Mouse (Mus musculus) layer of hippocampus, adult 8-10 months (tissue): Measurements from ENCODE around the gene Aatf. TPM values are rescaled to one million over a fixed set of nuclear protein-coding genes. Genes with fewer than 3 reads are reported as not detected.
"Not testable (repeated sequence)": the region's sequence is repeated elsewhere in the genome, so short reads cannot be mapped to it uniquely, and the experiment has no call there.

Experiments
- DNase-seq, 2 experiments: peaks; one replicate each; pipeline ENCODE4 v3.0.0; 2022; ENCODE audit warnings: low spot score in 2 of 2
- total RNA-seq, 4 experiments: library from RNA; stranded (reverse); gene quantifications; 2 replicates each; pipeline ENCODE4 v1.2.4; 2022

Gene Aatf
- total RNA-seq, 4 experiments from 2014 or later: 20.1 to 24.8 (median 21.7) TPM

GRCm38 (mm10) chr11:84442554-84443331, 70.6 kb downstream of the Aatf start:
- no peak for DNase-seq

GRCm38 (mm10) chr11:84440402-84440801, 72.9 kb downstream of the Aatf start:
- DNase-seq: no peak

DNA sequence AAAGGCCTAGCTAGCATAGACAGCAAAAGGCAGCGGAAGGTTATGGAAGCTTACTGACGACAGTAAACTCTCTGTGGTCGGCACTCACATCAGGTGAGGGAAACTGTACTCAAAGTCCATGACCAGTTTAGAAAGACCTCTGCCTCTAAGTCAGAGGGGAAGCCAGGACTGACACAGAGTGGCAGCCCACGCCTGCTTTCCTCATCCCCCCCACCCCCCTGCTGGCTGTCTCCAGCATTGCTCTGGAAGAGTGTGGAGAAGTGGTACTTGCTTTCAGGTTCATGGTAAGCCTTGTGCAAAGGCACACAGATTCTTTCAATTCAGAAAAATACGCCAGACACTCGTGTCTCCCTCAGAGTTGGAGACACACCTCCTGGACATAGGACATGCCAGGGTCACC, 78.4 kb downstream of the Aatf start:
- no peak for DNase-seq

DNA sequence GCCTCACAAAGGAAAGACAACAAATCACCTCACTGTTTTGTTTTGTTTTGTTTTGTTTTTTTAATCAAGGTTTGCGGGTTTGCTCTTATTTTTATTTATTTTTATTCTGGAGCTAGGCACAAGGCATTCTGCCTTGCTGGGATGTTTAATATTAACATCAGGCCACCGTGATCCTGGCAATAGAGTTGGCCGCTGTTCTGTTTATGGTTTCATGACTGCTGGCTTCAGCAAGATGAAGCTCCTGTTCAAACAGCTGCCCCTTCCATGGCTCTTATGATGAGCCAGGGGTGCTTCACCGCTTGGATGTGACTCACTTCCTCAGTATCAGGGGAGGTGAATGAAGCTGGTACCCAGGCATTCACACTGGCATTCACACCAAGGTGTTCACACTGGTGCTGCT, 83.0 kb downstream of the Aatf start:
- DNase-seq: no peak

- DNase-seq: peak in 1 of 2 experiments; percentile 17
Observed at GRCm38 (mm10) chr11:84429581-84429980, 83.7 kb downstream of the Aatf start.

- DNase-seq: no peak
Observed at GRCm38 (mm10) chr11:84426633-84426998, 86.7 kb downstream of the Aatf start.

GRCm38 (mm10) chr11:84425736-84426632, 87.3 kb downstream of the Aatf start:
- no peak for DNase-seq

GRCm38 (mm10) chr11:84420779-84421178, 92.5 kb downstream of the Aatf start:
- no peak for DNase-seq

- DNase-seq: no peak
Observed at GRCm38 (mm10) chr11:84413111-84413510, 100.2 kb downstream of the Aatf start.

DNA sequence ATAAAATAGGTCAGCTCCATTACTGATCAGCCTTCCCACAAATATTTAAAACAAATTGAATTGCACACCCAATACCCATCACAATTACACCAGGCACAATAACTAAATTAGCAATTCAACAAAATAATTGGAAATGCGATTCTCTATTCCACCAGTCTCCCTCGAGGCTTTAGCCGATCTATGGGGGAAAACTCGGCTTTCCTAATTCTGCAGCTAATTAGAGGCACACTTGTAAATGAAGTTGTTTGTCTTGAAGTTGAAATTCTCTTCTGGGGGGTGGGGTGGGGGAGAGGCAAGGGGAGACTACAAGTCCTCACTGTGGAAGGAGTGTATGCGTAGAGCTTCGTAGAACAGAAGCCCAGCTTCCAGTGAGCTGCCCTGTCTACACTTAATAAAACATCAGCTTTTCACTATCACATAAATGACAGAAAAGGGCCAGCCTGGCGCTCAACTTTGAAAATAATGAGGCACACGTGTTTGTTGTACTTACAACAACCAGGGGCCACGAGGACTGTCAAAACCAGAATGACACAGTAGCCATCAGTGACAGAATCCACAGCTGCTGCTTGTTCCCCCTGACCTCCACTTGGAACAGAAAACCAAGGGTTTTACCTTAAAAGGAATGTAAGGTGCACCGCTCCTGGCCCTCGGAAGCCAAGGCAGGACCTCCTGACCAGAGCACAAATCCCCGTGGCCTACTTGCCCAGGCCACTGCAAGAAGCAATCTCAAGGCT, 101.0 kb downstream of the Aatf start:
- DNase-seq: no peak

- no peak for DNase-seq
Observed at GRCm38 (mm10) chr11:84411642-84412018, 101.7 kb downstream of the Aatf start.

GRCm38 (mm10) chr11:84410879-84411641, 102.3 kb downstream of the Aatf start:
- DNase-seq: no peak

- DNase-seq: no peak
Observed at GRCm38 (mm10) chr11:84410383-84410782, 102.9 kb downstream of the Aatf start.

GRCm38 (mm10) chr11:84406733-84407132, 106.6 kb downstream of the Aatf start:
- no peak for DNase-seq

GRCm38 (mm10) chr11:84395010-84395409, 118.3 kb downstream of the Aatf start:
- DNase-seq: no peak

DNA sequence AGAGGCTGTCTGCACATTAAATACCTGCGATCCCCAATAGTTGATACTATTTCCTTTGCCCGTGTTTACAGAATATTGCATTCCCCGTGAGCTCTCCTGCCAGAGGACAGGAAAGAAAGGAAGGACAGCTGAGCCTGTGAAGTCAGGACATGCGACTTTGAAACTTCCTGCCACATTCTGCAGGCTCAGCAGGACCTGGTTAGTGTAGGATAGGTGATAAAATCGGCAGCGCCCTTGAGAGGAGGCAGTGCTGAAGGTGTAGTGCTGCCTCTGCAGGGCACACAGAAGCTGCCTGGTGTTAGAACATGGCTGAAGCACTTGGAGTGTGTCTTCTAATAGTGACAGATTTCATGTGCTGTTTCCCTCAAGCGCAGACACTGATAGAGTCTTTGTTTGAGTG, 119.8 kb downstream of the Aatf start:
- DNase-seq: no peak

DNA sequence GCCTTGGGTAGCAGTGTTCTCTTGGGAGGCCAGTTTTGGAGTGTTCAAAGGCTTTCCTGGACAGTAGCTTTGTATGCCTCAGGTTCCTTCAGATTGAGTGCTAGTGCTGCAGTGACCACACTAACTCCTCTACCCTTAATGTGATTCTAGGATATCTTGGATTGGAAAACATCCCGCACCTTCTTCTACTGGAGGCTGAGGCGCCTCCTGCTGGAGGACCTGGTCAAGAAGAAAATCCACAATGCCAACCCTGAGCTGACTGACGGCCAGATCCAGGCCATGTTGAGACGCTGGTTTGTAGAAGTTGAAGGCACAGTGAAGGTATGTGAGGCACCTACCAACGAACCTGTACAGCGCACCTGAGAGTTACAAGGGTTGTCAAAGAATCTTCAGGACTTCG, 121.3 kb downstream of the Aatf start:
- DNase-seq: not testable (repeated sequence)

DNA sequence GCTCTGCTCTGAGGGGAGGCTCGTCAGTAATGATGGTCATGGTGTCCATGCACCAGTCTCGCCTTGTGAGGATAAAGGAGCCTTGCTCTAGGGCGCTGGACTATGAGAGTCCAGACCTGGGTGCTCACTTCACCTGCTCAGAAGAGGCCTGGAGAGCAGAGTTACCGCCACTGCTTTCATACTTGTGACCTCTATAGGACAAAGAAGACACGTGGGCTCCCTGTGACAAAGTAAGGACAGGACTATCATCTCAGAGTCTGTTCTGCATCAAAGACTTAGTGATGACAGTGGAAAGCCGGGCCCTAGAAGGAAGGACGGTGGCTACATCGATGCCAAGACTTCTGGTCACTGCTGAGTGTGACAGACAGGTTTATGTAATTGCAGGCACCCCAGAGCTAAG, 122.2 kb downstream of the Aatf start:
- no peak for DNase-seq

DNA sequence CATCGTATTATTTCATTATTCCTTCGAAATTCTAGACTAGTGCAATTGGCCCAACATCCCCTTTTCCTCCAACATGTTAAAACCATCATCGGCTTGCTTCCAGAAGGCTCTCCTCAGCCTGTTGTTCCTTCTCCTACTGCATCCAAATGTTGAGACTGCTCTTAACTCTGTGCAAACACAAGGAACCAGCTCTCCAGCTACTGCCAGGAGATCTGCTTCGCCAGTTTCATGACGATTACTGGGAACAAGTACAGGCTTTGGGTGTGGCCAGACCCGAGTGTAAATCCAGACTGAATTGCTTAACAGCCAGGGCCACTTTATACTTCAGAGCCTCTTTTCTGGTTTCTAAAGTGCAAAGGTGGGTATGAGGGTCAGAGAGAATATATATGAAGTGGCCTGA, 124.0 kb downstream of the Aatf start:
- no peak for DNase-seq

DNA sequence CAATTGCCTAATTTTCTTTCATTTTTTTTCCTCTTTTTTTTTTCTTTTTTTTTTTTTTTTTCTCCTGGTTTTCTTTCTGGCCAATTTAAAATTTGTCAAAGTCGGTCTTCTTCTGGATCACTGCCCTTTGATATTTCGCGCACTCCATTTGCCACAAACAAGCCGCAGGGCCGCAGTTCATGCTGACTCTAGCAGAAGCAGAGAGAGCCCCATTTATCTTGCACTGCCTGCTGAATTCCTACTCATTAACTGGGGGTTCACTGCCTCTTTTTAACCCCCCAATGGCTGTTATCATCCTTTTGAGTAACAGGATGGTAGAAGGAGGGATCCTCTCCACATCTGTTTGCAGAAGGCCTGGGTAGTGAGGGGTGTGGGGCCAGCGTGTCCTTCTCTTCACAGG, 129.4 kb downstream of the Aatf start:
- DNase-seq: no peak

GRCm38 (mm10) chr11:84382450-84382849, 130.9 kb downstream of the Aatf start:
- DNase-seq: no peak
